Mouse (Mus musculus) testis, adult 2 months (tissue): ENCODE results near the gene Susd6.

Experiments used
- CTCF ChIP-seq: fragments of 200-500 bp; IDR thresholded peaks from 2 replicates; pipeline ENCODE4 v1.5.1; 2012; ENCODE audit warnings: low read depth, mild to moderate bottlenecking, inconsistent platforms, low read length, moderate library complexity; ENCODE audit not compliant: control insufficient read depth, insufficient read depth, insufficient replicate concordance
- POLR2A ChIP-seq: fragments of 200-500 bp; IDR thresholded peaks from 2 replicates; pipeline ENCODE4 v1.6.1; 2012; ENCODE audit warnings: low read depth, mild to moderate bottlenecking, inconsistent platforms, low read length, moderate library complexity; ENCODE audit not compliant: control insufficient read depth

GRCm38 (mm10) chr12:80854671-80855070, 64.4 kb downstream of the Susd6 start:
- no peak for TF ChIP-seq CTCF
- TF ChIP-seq POLR2A = no peak
